Mouse (Mus musculus) spleen, adult 2 months (tissue): ENCODE data around the gene Slc25a28. TPM values are rescaled to one million over a fixed set of nuclear protein-coding genes. Genes with fewer than 3 reads are reported as not detected.
A peak's percentile ranks its signal among the peaks of the same experiment; 100 is the strongest.

Experiments
- DNase-seq, 2 experiments: peaks; one replicate each; pipeline versions ENCODE4 v3.0.0 to v3.0.0-alpha.2; 2012 to 2021; ENCODE audit warnings: low spot score in 2 of 2, low read depth in 1 of 2
- H3K27ac ChIP-seq: fragments of 200-500 bp; 2 replicates; pipeline ENCODE4 v1.5.1; 2012; ENCODE audit warnings: low read length, inconsistent platforms; ENCODE audit not compliant: insufficient read depth
- H3K27me3 ChIP-seq: fragments of 200-500 bp; 2 replicates; pipeline ENCODE4 v1.6.1; 2012; ENCODE audit warnings: mild to moderate bottlenecking, moderate library complexity, low read length, inconsistent platforms; ENCODE audit not compliant: control insufficient read depth, insufficient read depth
- H3K36me3 ChIP-seq: fragments of 200-500 bp; 2 replicates; pipeline ENCODE4 v1.6.1; 2012; ENCODE audit warnings: mild to moderate bottlenecking, low read length, inconsistent platforms; ENCODE audit not compliant: control insufficient read depth, insufficient read depth
- H3K4me1 ChIP-seq: fragments of 200-500 bp; 2 replicates; pipeline ENCODE4 v1.6.1; 2011; ENCODE audit warnings: inconsistent platforms; ENCODE audit not compliant: control insufficient read depth, insufficient read depth, insufficient read length
- H3K4me3 ChIP-seq: fragments of 200-500 bp; 2 replicates; pipeline ENCODE4 v1.5.1; 2011; ENCODE audit warnings: mild to moderate bottlenecking, inconsistent platforms; ENCODE audit not compliant: insufficient read depth, insufficient read length; ENCODE audit errors: extremely low read depth
- CTCF ChIP-seq: fragments of 200-500 bp; IDR thresholded peaks from 2 replicates; pipeline ENCODE4 v1.5.1; 2011; ENCODE audit warnings: mild to moderate bottlenecking, inconsistent platforms; ENCODE audit not compliant: insufficient read depth, insufficient read length, insufficient replicate concordance; ENCODE audit errors: extremely low read depth
- POLR2A ChIP-seq: fragments of 200-500 bp; IDR thresholded peaks from 2 replicates; pipeline ENCODE4 v1.6.1; 2011; ENCODE audit warnings: low read depth, low read length, inconsistent platforms
- WGBS: fragments of 180-500 bp; shearing (Covaris S2); methylation state at CpG from one replicate; pipeline ENCODE4 v1.1.7; 2018; 5-methylcytosine and 5-hydroxymethylcytosine counted together
- polyA plus RNA-seq: library from polyadenylated mRNA; depleted of rRNA; stranded (reverse); fragments of >200 nt; gene quantifications from 2 replicates; pipeline ENCODE4 v1.2.3, GENCODE M21; 2012

The Slc25a28 gene
- polyA plus RNA-seq, 1 experiment = 56.4 TPM

- DNase-seq = no peak
- H3K27ac ChIP-seq = no peak overlapping the region
- TF ChIP-seq CTCF (no peak), POLR2A (no peak)
- WGBS = 85% methylated on average over 8 of the region's 8 CpGs
- H3K4me3 ChIP-seq = no peak overlapping the region
- H3K36me3 ChIP-seq = peaks cover 6% of the 10 kb centered on the region; the same call in 1 of the 2 replicates
- H3K27me3 ChIP-seq = no peaks in the 10 kb centered on the region
- H3K4me1 ChIP-seq = no peaks in the 10 kb centered on the region
These were observed 5.4 kb downstream of the Slc25a28 start for GRCm38 (mm10) chr19:43669136-43669759.

DNA sequence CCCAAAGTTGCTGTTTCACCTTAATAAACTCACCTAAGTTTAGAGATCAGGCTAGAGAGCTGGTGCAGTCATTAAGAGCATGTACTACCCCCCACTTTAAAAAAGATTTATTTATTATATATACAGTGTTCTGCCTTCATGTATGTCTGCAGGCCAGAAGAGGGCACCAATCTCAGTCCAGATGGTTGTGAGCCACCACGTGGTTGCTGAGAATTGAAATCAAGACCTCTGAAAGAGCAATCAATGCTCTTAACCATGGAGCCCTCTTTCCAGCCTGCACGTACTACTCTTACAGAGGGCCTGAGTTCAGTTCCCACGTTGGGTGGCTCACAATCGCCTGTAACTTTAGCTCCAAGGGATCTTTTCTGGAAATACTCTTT, 7.3 kb downstream of the Slc25a28 start:
- TF ChIP-seq CTCF (0 out of 2 replicates have a peak, but pooled peaks have one; percentile 10), POLR2A (no peak)
- peak in 1 of 2 experiments; percentile 48 for DNase-seq
- Histone ChIP-seq H3K27me3 (no peaks in the 10 kb centered on the region), H3K36me3 (peaks cover 17% of the 10 kb centered on the region), H3K4me3 (no peak overlapping the region), H3K27ac (no peak overlapping the region), H3K4me1 (no peaks in the 10 kb centered on the region)
- WGBS = 52% methylated on average over 4 of the region's 4 CpGs

DNA sequence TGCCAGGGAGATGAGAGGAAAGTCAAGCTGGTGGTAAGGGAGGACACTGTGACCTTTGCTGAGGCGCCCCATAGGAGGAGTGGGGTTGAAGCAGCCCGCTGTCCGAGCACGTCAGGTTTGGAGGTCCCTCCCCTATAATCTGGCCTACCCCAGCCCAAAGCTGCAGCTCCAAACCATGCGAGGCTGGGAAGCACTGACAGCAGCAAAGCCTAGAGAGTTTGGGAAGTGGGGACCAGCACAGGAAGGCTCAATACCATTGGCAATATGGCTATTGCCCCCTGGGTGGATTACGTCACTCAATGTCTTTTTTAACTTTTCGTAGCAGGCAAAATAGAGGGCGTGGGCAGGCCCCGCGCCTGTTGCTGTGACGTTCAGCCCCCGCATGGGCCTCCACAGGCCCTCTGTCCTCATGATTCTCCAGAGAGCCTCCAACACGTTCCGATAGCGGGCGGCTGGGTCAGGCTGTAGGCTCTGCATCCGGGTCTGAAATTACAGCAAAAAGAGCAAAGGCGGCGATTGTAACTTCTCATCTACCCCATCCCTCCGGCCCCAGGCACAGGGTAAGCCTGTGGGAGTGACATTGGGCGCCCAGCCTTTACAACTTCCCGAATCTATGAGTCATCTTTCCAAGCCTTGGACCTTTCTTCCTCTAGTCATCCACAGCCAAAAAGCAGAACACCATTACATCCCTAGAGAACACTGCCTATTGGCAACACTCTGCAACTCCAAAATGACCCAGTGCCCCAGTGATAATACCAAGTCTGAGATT, 7.8 kb downstream of the Slc25a28 start:
- 89% methylated on average over 22 of the region's 22 CpGs for WGBS
- peaks cover 17% of the 10 kb centered on the region for H3K36me3 ChIP-seq
- TF ChIP-seq CTCF (no peak), POLR2A (no peak)
- no peak for DNase-seq
- H3K4me3 ChIP-seq = no peak overlapping the region
- no peaks in the 10 kb centered on the region for H3K27me3 ChIP-seq
- H3K27ac ChIP-seq = no peak overlapping the region
- H3K4me1 ChIP-seq = no peaks in the 10 kb centered on the region

GRCm38 (mm10) chr19:43665441-43666048, 9.1 kb downstream of the Slc25a28 start:
- 73% methylated on average over 12 of the region's 12 CpGs for WGBS
- Histone ChIP-seq H3K27me3 (no peaks in the 10 kb centered on the region), H3K4me3 (no peak overlapping the region), H3K36me3 (peaks cover 17% of the 10 kb centered on the region), H3K27ac (no peak overlapping the region), H3K4me1 (no peaks in the 10 kb centered on the region)
- DNase-seq = peak in 1 of 2 experiments; percentile 27
- TF ChIP-seq CTCF (peak; percentile 67; the same call in 1 of the 2 replicates), POLR2A (no peak)

GRCm38 (mm10) chr19:43663471-43663870, 11.2 kb downstream of the Slc25a28 start:
- no peak for DNase-seq
- TF ChIP-seq POLR2A (no peak), CTCF (no peak)
- Histone ChIP-seq H3K4me1 (no peaks in the 10 kb centered on the region), H3K4me3 (no peak overlapping the region), H3K27ac (no peak overlapping the region), H3K27me3 (no peaks in the 10 kb centered on the region), H3K36me3 (peaks cover 17% of the 10 kb centered on the region)
- 87% methylated on average over 8 of the region's 8 CpGs for whole genome bisulfite sequencing

GRCm38 (mm10) chr19:43662176-43662967, 12.3 kb downstream of the Slc25a28 start:
- H3K27ac ChIP-seq = no peak overlapping the region
- H3K4me3 ChIP-seq = no peak overlapping the region
- peaks cover 17% of the 10 kb centered on the region for H3K36me3 ChIP-seq
- WGBS = 90% methylated on average over 19 of the region's 19 CpGs
- no peaks in the 10 kb centered on the region for H3K4me1 ChIP-seq
- H3K27me3 ChIP-seq = no peaks in the 10 kb centered on the region
- no peak for DNase-seq
- TF ChIP-seq CTCF (no peak), POLR2A (no peak)
